Mouse (Mus musculus) liver, embryonic 14.5 days (tissue): ENCODE measurements around the gene Tnpo2.

Experiments used
- CTCF ChIP-seq: IDR thresholded peaks from 2 replicates; pipeline ENCODE4 v1.5.1; 2016; ENCODE audit warnings: antibody characterized with exemption, low read depth, control low read depth
- EP300 ChIP-seq: IDR thresholded peaks from 2 replicates; pipeline ENCODE4 v1.6.1; 2016; ENCODE audit warnings: antibody characterized with exemption, low read depth

DNA sequence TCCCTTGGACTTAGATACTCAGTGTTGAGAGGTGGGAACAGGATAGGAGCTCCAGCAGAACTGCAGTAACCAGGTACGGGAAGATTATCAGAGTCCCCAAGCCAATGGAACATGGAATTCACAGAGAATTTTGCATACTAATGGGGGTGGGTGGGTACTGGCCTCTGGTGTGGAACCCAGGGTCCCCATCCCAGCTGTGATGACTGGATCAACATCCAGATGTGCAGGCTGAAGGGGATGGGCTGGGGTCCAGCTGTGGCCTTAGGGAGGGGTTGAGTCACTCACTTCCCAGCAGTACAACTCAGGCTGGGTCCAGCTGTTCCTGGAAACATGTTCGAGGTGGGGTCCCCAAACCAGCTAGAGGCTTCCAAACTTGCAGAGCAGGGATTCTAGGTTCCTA, 48.8 kb upstream of the Tnpo2 start:
- TF ChIP-seq CTCF = no peak
- TF ChIP-seq EP300 = no peak
